ENCODE assay signal across 9 mouse cellular contexts in the genomic region with DNA sequence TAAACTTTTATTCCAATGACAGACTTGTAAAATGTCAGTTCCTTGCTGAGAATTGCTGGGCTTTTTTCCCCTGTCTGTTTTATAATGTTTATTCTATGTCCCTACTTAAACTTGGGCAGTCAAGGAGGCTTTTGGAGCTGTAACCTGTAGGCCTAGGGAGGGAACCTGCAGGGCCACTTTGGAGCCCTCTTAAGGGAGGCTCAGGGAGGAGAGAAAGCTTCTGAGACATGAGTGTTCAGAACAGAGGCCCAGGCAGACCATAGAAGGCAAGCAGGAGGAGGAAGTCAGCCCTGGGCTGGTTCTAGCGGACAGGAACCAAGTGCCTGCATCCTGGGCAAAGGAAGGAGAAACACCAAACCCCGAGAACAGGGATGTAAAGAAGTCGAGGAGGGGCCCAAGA. TPM values are rescaled to one million over a fixed set of nuclear protein-coding genes. Genes with fewer than 3 reads are reported as not detected.
A peak's percentile ranks its signal among the peaks of the same experiment; 100 is the strongest.
DNase-seq lines count a peak whose midpoint lies in the region; ATAC-seq and TF ChIP-seq lines count a peak whose summit lies in the region.
"Had no signal": no experiment of that assay in that cellular context is flagged by ENCODE, and none has a peak within 500 bp of the region (broad histone marks: within the 10 kb centered on the region; RNA-seq: fewer than 3 reads in every experiment).

No protein-coding gene starts in this region.

- H3K4me2 ChIP-seq in liver, embryonic 16.5 days (ENCODE audit: low read depth, low read length) = peak overlapping the region; percentile 79
- H3K4me2 ChIP-seq in midbrain, postnatal 0 days (ENCODE audit: low read depth, low read length, poor library complexity, severe bottlenecking) = no peak overlapping the region
- H3K4me2 ChIP-seq in forebrain, postnatal 0 days (ENCODE audit: low read depth) = no peak overlapping the region
- H3K4me2 ChIP-seq: midbrain, embryonic 12.5 days had no signal

- no peak for TF ChIP-seq POLR2A in spleen, adult 2 months (IDR thresholded peaks at IDR 0.05; ENCODE audit: low read depth, low read length)

- H3K9me3 ChIP-seq in liver, embryonic 16.5 days (replicated peaks; ENCODE audit: control insufficient read depth, low read length) = no peaks in the 10 kb centered on the region
- H3K9me3 ChIP-seq in midbrain, postnatal 0 days (ENCODE audit: low read length) = no peaks in the 10 kb centered on the region
- H3K9me3 ChIP-seq in forebrain, postnatal 0 days (ENCODE audit: low read length) = no peaks in the 10 kb centered on the region
- H3K9me3 ChIP-seq: midbrain, embryonic 12.5 days had no signal

- no peaks in the 10 kb centered on the region for H3K36me3 ChIP-seq in spleen, adult 2 months (ENCODE audit: control insufficient read depth, insufficient read depth, low read length)
- H3K36me3 ChIP-seq in liver, embryonic 16.5 days (ENCODE audit: control insufficient read depth, insufficient read depth) = no peaks in the 10 kb centered on the region
- H3K36me3 ChIP-seq in midbrain, postnatal 0 days (ENCODE audit: insufficient read depth, low read length) = no peaks in the 10 kb centered on the region
- H3K36me3 ChIP-seq in forebrain, postnatal 0 days (ENCODE audit: insufficient read depth) = no peaks in the 10 kb centered on the region
- H3K36me3 ChIP-seq: midbrain, embryonic 12.5 days had no signal

- H3K27me3 ChIP-seq in spleen, adult 2 months (ENCODE audit: control insufficient read depth, insufficient read depth, low read length) = no peaks in the 10 kb centered on the region
- peaks cover 8% of the 10 kb centered on the region; the same call in 1 of the 2 replicates for H3K27me3 ChIP-seq in liver, embryonic 16.5 days (ENCODE audit: control insufficient read depth, insufficient read depth, low read depth, low read length)
- H3K27me3 ChIP-seq in midbrain, postnatal 0 days (ENCODE audit: insufficient read depth, low read length) = no peaks in the 10 kb centered on the region; the same call in 1 of the 2 replicates
- no peaks in the 10 kb centered on the region for H3K27me3 ChIP-seq in forebrain, postnatal 0 days (ENCODE audit: insufficient read depth, low read length)

- no peak for ATAC-seq in liver, embryonic 16.5 days (ENCODE audit: low read depth)
- no peak for ATAC-seq in midbrain, postnatal 0 days (ENCODE audit: low FRiP score)
- no peak for ATAC-seq in forebrain, postnatal 0 days

- DNase-seq in heart, adult 11 months = peak; percentile 95
- no peak for DNase-seq in heart, postnatal 10 days
- peak in 1 of 2 experiments; percentile 55 for DNase-seq in spleen, adult 2 months (ENCODE audit: low read depth in 1 of 2, low spot score in 2 of 2)
- DNase-seq in spleen, adult 12 weeks (ENCODE audit: low spot score) = no peak
- DNase-seq in thymus, postnatal 14 days = peak; percentile 66
- DNase-seq in midbrain, postnatal 0 days (ENCODE audit: low spot score) = no peak
- DNase-seq in forebrain, postnatal 0 days = no peak

- peak overlapping the region; percentile 96 for H3K27ac ChIP-seq in spleen, adult 2 months (ENCODE audit: insufficient read depth, low read length)
- peak overlapping the region; percentile 64 for H3K27ac ChIP-seq in liver, embryonic 16.5 days (ENCODE audit: low read length)
- H3K27ac ChIP-seq in midbrain, postnatal 0 days (ENCODE audit: low read depth, low read length) = no peak overlapping the region
- H3K27ac ChIP-seq in forebrain, postnatal 0 days (ENCODE audit: low read depth, low read length) = no peak overlapping the region
- H3K27ac ChIP-seq: midbrain, embryonic 12.5 days had no signal

- H3K4me3 ChIP-seq in spleen, adult 2 months (ENCODE audit: extremely low read depth, insufficient read depth, insufficient read length) = peak overlapping the region; percentile 46
- H3K4me3 ChIP-seq in liver, embryonic 16.5 days (ENCODE audit: low read depth, low read length) = peak overlapping the region; percentile 58
- H3K4me3 ChIP-seq in midbrain, postnatal 0 days (ENCODE audit: low read depth, low read length) = no peak overlapping the region
- no peak overlapping the region for H3K4me3 ChIP-seq in forebrain, postnatal 0 days (ENCODE audit: low read depth, low read length)
- H3K4me3 ChIP-seq: midbrain, embryonic 12.5 days had no signal

- H3K4me1 ChIP-seq in spleen, adult 2 months (ENCODE audit: control insufficient read depth, insufficient read depth, insufficient read length) = peaks cover 30% of the 10 kb centered on the region; the same call in 1 of the 2 replicates
- peaks cover 38% of the 10 kb centered on the region for H3K4me1 ChIP-seq in liver, embryonic 16.5 days (ENCODE audit: control insufficient read depth, low read depth, low read length)
- peaks cover 5% of the 10 kb centered on the region; the same call in 1 of the 2 replicates for H3K4me1 ChIP-seq in midbrain, postnatal 0 days (ENCODE audit: insufficient read depth, low read length)
- H3K4me1 ChIP-seq in forebrain, postnatal 0 days (ENCODE audit: insufficient read depth) = 0 out of 2 replicates have a peak, but pooled peaks cover 13% of the 10 kb centered on the region

- peak overlapping the region; percentile 45; the same call in 1 of the 2 replicates for H3K9ac ChIP-seq in liver, embryonic 16.5 days (ENCODE audit: low read depth, low read length)
- no peak overlapping the region for H3K9ac ChIP-seq in midbrain, postnatal 0 days (replicated peaks; ENCODE audit: low read length, poor library complexity, severe bottlenecking)
- H3K9ac ChIP-seq in forebrain, postnatal 0 days = no peak overlapping the region
- H3K9ac ChIP-seq: midbrain, embryonic 12.5 days had no signal

- intact Hi-C loops in heart, postnatal 10 days (cut with DNase I) = loop anchor here (5.0 kb wide), 2 partner anchors 42 to 53 kb away; no protein-coding TSS in a partner anchor

- no peak for TF ChIP-seq CTCF in spleen, adult 2 months (IDR thresholded peaks at IDR 0.05; ENCODE audit: extremely low read depth, insufficient read depth, insufficient read length, insufficient replicate concordance)
- no peak for TF ChIP-seq CTCF in midbrain, postnatal 0 days (IDR thresholded peaks at IDR 0.05)
- TF ChIP-seq CTCF in forebrain, postnatal 0 days (IDR thresholded peaks at IDR 0.05; ENCODE audit: low read depth) = no peak

- WGBS in spleen, adult 2 months = 3% methylated on average over 3 of the region's 3 CpGs
- 22% methylated on average over 3 of the region's 3 CpGs for WGBS in liver, embryonic 16.5 days (ENCODE audit: insufficient replicate concordance)
- WGBS in midbrain, postnatal 0 days = 84% methylated on average over 3 of the region's 3 CpGs
- WGBS in forebrain, postnatal 0 days = 84% methylated on average over 3 of the region's 3 CpGs

RNA-seq across cellular contexts. Expression of gene Lrrfip1, which starts 56.3 kb away (rescaled TPM):
- total RNA-seq in heart, postnatal 10 days (2021) = 100 to 1,000 TPM; 172 to 186 TPM
- polyA plus RNA-seq in spleen, adult 2 months (2012; rRNA removed) = 15.0 and 16.6 TPM in 2 replicates
- 16.1 and 20.5 TPM in 2 replicates for polyA plus RNA-seq in liver, embryonic 16.5 days (2015; fragmentation: Nextera tagmentation; extraction: Ambion mirVana)
- total RNA-seq in midbrain, postnatal 0 days (2014; rRNA removed) = 26.7 and 34.2 TPM in 2 replicates
- polyA plus RNA-seq in midbrain, postnatal 0 days (2015; fragmentation: Nextera tagmentation; extraction: Ambion mirVana) = 41.4 and 48.9 TPM in 2 replicates
- total RNA-seq in forebrain, postnatal 0 days (2014; rRNA removed) = 52.4 and 55.4 TPM in 2 replicates
- 56.9 and 62.0 TPM in 2 replicates for polyA plus RNA-seq in forebrain, postnatal 0 days (2015; fragmentation: Nextera tagmentation; extraction: Ambion mirVana)

Comparison
In these comparisons a context has a peak if more than half of its experiments do, and no peak if none do; other contexts are left out.
1. DNase-seq: peak in heart, adult 11 months (single experiment) and thymus, postnatal 14 days (single experiment); none in heart, postnatal 10 days (0 of 2), spleen, adult 12 weeks (single experiment), midbrain, postnatal 0 days (single experiment) and forebrain, postnatal 0 days (single experiment).
2. H3K27ac ChIP-seq: peak in spleen, adult 2 months (single experiment) and liver, embryonic 16.5 days (single experiment); none in midbrain, postnatal 0 days (single experiment) and forebrain, postnatal 0 days (single experiment).
3. H3K4me3 ChIP-seq: peak in spleen, adult 2 months (single experiment) and liver, embryonic 16.5 days (single experiment); none in midbrain, postnatal 0 days (single experiment) and forebrain, postnatal 0 days (single experiment).